Mouse (Mus musculus): ENCODE data around the gene Acot3. TPM values are rescaled to one million over a fixed set of nuclear protein-coding genes. Genes with fewer than 3 reads are reported as not detected.
A peak's percentile ranks its signal among the peaks of the same experiment; 100 is the strongest.
"Not testable (repeated sequence)": the region's sequence is repeated elsewhere in the genome, so short reads cannot be mapped to it uniquely, and the experiment has no call there.

The Acot3 gene
- polyA plus RNA-seq, 1 experiment from 2014 or later: 0.49 TPM

DNA sequence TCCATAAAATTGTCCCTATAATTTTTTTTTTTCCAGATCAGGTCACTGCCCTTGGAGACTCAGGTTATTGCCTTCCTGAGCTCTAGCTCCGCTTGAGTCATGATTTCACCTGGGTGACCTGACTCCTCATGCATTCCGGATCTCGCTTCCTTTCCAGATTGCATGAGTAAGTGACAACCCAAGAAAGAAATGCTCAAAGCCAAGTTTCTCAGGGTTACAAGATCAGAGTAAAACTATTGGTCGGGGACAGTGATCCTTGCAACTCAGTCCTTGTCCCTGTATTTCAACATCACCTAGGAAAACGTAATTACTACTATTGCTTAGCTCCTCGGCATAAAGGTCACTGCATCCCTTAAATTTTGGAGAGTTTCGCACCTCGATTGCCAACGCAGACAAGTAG is 17.0 kb downstream of the Acot3 start, which contains the start of gene Acot5:
Gene Acot5, plus strand, starts transcription at position 340 of the 400 bp plus-strand sequence.
- Histone ChIP-seq H3K27me3 (peaks cover 28% of the 10 kb centered on the region), H3K9ac (peak within 1 kb of the TSS; percentile 15; the same call in 1 of the 2 replicates), H3K4me3 (peak within 1 kb of the TSS; percentile 40), H3K4me2 (replicated peaks) (peak within 1 kb of the TSS; percentile 69), H3K9me3 (no peaks in the 10 kb centered on the region), H3K27ac (no peak within 1 kb of the TSS), H3K36me3 (no peaks in the 10 kb centered on the region), H3K4me1 (no peaks in the 10 kb centered on the region)
- WGBS: 54% methylated on average over 9 of the region's 9 CpGs
- no peak for ATAC-seq (ENCODE audit: insufficient number of reproducible peaks, insufficient read depth, low FRiP score, low TSS enrichment)

GRCm38 (mm10) chr12:84069582-84069981 is 17.6 kb downstream of the Acot3 start:
- H3K27me3 ChIP-seq: peaks cover 28% of the 10 kb centered on the region
- not testable (repeated sequence) for H3K36me3 ChIP-seq; H3K4me1 ChIP-seq; H3K27ac ChIP-seq; H3K9me3 ChIP-seq; ATAC-seq (ENCODE audit: insufficient number of reproducible peaks, insufficient read depth, low FRiP score, low TSS enrichment)
- peak overlapping the region; percentile 40 for H3K4me3 ChIP-seq
- peak overlapping the region; percentile 15; the same call in 1 of the 2 replicates for H3K9ac ChIP-seq
- peak overlapping the region; percentile 69 for H3K4me2 ChIP-seq (replicated peaks)
- WGBS: 2% methylated on average over 49 of the region's 52 CpGs

DNA sequence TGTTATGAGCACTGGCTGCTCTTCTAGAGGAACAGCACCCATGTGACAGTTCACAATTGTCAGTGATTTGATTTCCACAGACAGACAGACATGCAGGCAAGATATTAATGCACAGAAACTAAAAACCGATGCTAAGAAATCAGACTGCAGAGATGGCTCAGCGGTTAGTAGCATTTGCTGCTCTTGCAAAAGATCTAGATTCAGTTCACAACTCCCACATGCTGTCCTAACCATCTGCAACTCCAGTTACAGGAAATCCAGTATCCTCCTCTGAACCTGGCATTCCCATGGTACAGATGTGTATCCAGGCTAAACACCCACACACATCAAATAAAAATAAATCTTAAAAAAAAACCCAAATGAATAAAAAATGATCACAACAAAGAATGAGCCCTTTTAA is 19.8 kb downstream of the Acot3 start:
- Histone ChIP-seq H3K36me3 (no peaks in the 10 kb centered on the region), H3K4me3 (no peak overlapping the region), H3K4me1 (no peaks in the 10 kb centered on the region), H3K9me3 (no peaks in the 10 kb centered on the region), H3K9ac (no peak overlapping the region), H3K4me2 (replicated peaks) (no peak overlapping the region), H3K27ac (no peak overlapping the region), H3K27me3 (peaks cover 28% of the 10 kb centered on the region)
- ATAC-seq (ENCODE audit: insufficient number of reproducible peaks, insufficient read depth, low FRiP score, low TSS enrichment): no peak
- WGBS: 87% methylated on average over 2 of the region's 2 CpGs

DNA sequence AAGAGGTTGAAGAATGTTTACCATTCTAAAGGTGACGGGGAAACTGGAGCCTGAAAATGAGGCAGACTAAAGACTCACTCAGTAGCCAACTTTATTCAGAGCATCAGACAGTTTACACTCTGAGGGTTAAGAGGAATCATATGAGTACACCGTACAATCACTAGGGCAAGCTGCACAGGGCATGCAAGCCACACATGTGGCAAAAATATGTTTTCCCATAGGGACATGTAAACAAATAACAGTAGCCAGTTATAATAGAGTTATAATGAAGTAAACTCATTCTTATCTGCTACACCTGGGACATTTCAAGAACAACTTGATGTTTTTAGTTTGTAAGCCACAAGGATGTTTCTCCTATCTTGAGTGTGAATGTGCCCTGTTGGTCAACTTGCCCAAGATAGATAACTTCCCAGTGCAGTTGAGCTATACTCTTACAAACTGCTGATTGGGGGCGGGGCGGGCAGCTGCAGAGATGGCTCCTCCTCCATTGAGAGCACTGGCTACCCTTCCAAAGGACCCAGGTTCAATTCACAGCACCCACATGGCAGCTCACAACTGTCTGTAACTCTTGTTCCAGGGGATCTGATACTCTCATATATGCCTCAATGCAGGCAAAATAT is 25.5 kb downstream of the Acot3 start:
- no peak overlapping the region for H3K9ac ChIP-seq
- WGBS: 83% methylated on average over 4 of the region's 4 CpGs
- no peak overlapping the region for H3K4me3 ChIP-seq
- no peak overlapping the region for H3K27ac ChIP-seq
- no peak for ATAC-seq (ENCODE audit: insufficient number of reproducible peaks, insufficient read depth, low FRiP score, low TSS enrichment)
- no peaks in the 10 kb centered on the region for H3K27me3 ChIP-seq
- H3K36me3 ChIP-seq: no peaks in the 10 kb centered on the region
- H3K9me3 ChIP-seq: no peaks in the 10 kb centered on the region
- no peak overlapping the region for H3K4me2 ChIP-seq (replicated peaks)
- H3K4me1 ChIP-seq: no peaks in the 10 kb centered on the region

- H3K9ac ChIP-seq: no peak overlapping the region
- H3K4me1 ChIP-seq: no peaks in the 10 kb centered on the region
- no peak overlapping the region for H3K4me3 ChIP-seq
- H3K4me2 ChIP-seq (replicated peaks): no peak overlapping the region
- ATAC-seq (ENCODE audit: insufficient number of reproducible peaks, insufficient read depth, low FRiP score, low TSS enrichment): no peak
- H3K27me3 ChIP-seq: no peaks in the 10 kb centered on the region
- WGBS: 81% methylated on average over 2 of the region's 2 CpGs
- H3K36me3 ChIP-seq: no peaks in the 10 kb centered on the region
- H3K9me3 ChIP-seq: no peaks in the 10 kb centered on the region
- no peak overlapping the region for H3K27ac ChIP-seq
Observed at GRCm38 (mm10) chr12:84083842-84084241, 31.9 kb downstream of the Acot3 start.

GRCm38 (mm10) chr12:84084581-84084980 is 32.6 kb downstream of the Acot3 start:
- ATAC-seq (ENCODE audit: insufficient number of reproducible peaks, insufficient read depth, low FRiP score, low TSS enrichment): no peak
- Histone ChIP-seq H3K36me3 (no peaks in the 10 kb centered on the region), H3K27ac (no peak overlapping the region), H3K9ac (no peak overlapping the region), H3K9me3 (no peaks in the 10 kb centered on the region), H3K4me3 (no peak overlapping the region), H3K4me2 (replicated peaks) (no peak overlapping the region), H3K27me3 (no peaks in the 10 kb centered on the region), H3K4me1 (no peaks in the 10 kb centered on the region)
- 85% methylated on average over 4 of the region's 4 CpGs for WGBS

GRCm38 (mm10) chr12:84094666-84095065 is 42.7 kb downstream of the Acot3 start:
- not testable (repeated sequence) for H3K4me3 ChIP-seq; H3K9ac ChIP-seq; ATAC-seq (ENCODE audit: insufficient number of reproducible peaks, insufficient read depth, low FRiP score, low TSS enrichment); H3K4me2 ChIP-seq (replicated peaks); H3K27me3 ChIP-seq; H3K4me1 ChIP-seq; H3K27ac ChIP-seq; H3K36me3 ChIP-seq
- 91% methylated on average over 5 of the region's 5 CpGs for WGBS
- H3K9me3 ChIP-seq: peaks cover 15% of the 10 kb centered on the region; the same call in 1 of the 2 replicates

DNA sequence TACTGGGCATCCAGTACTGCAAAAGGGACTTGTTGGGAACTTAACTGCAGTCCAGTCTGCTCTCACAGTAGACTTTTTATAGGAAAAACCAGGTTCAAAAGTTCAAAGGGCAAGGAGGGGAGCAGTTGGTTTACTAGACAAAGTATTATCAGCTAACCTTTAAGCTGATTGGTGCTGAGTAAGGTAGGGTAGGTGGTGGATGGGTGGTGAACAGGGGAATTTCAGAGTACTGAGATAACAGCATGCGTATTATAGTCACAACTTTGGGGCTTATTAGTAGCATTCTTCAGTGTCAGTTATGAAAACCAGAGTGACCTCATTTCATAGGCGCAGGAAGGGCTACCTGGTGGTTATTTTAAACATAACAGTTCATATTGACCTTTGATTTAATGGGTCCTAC is 47.7 kb downstream of the Acot3 start:
- Histone ChIP-seq H3K4me1 (no peaks in the 10 kb centered on the region), H3K4me2 (replicated peaks) (no peak overlapping the region), H3K27ac (no peak overlapping the region), H3K4me3 (no peak overlapping the region), H3K9ac (no peak overlapping the region), H3K36me3 (no peaks in the 10 kb centered on the region), H3K27me3 (no peaks in the 10 kb centered on the region), H3K9me3 (peaks cover 4% of the 10 kb centered on the region; the same call in 1 of the 2 replicates)
- 93% methylated on average over 2 of the region's 2 CpGs for WGBS
- no peak for ATAC-seq (ENCODE audit: insufficient number of reproducible peaks, insufficient read depth, low FRiP score, low TSS enrichment)

DNA sequence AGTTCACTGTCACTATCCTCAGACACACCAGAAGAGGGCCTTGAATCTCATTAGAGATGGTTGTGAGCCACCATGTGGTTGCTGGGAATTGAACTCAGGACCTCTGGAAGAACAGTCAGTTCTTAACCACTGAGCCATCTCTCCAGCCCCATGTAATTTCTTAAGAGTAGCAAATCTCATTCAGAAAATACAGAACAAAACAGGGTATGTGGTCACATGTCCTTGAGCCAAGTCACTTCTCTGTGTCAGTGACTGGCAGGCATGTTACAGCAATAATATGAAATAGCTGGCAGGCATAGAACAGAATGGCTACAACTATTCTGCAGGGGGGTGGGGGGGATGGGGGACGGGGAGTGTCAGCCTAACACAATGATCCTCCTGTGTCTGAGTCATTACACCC is 48.1 kb downstream of the Acot3 start:
- H3K9ac ChIP-seq: no peak overlapping the region
- 47% methylated on average over 1 of the region's 1 CpGs for WGBS
- no peak for ATAC-seq (ENCODE audit: insufficient number of reproducible peaks, insufficient read depth, low FRiP score, low TSS enrichment)
- no peaks in the 10 kb centered on the region for H3K4me1 ChIP-seq
- peaks cover 4% of the 10 kb centered on the region; the same call in 1 of the 2 replicates for H3K9me3 ChIP-seq
- peak overlapping the region; percentile 71 for H3K4me2 ChIP-seq (replicated peaks)
- no peaks in the 10 kb centered on the region for H3K36me3 ChIP-seq
- H3K4me3 ChIP-seq: peak overlapping the region; percentile 55; the same call in 1 of the 2 replicates
- H3K27ac ChIP-seq: no peak overlapping the region
- no peaks in the 10 kb centered on the region for H3K27me3 ChIP-seq

DNA sequence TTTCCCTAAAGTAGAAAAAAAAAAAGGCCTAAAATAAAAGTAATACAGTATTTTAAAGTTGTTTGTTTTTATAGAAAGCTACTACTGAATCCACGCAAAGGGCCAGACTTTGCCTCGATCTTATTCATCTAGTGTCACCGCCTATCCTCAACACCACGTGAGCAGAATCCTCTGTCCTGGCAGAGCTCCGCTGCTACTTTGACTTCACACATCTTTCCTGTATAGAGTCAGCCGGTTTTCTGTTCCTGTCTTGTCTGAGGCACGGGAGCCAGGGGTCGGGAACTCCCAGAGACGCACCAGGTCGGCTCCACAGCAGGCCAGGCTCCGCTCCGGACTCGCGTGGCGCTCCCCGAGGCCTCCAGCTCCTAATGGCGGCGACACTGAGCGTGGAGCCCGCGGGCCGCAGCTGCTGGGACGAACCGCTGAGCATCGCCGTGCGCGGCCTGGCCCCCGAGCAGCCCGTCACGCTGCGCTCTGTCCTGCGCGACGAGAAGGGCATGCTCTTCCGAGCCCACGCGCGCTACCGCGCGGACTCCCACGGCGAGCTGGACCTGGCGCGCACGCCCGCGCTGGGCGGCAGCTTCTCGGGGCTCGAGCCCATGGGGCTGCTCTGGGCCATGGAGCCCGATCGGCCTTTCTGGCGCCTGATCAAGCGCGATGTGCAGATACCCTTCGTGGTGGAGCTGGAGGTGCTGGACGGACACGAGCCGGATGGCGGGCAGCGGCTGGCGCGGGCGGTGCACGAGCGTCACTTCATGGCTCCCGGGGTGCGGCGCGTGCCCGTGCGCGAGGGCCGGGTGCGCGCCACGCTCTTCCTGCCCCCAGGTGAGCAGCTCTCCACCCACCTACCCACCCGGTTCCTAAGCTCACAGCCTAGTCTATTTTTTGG is 48.9 kb downstream of the Acot3 start, which contains the start of gene Acot6:
Gene Acot6, plus strand, starts transcription at position 51 of the 889 bp plus-strand sequence.
- H3K4me1 ChIP-seq, H3K27me3 ChIP-seq, H3K27ac ChIP-seq, H3K9me3 ChIP-seq, H3K36me3 ChIP-seq: not testable (repeated sequence)
- ATAC-seq (ENCODE audit: insufficient number of reproducible peaks, insufficient read depth, low FRiP score, low TSS enrichment): 0 out of 2 replicates have a peak, but pooled peaks have one; percentile 35
- H3K4me3 ChIP-seq: peak within 1 kb of the TSS; percentile 55
- H3K4me2 ChIP-seq (replicated peaks): peak within 1 kb of the TSS; percentile 71
- H3K9ac ChIP-seq: peak within 1 kb of the TSS; percentile 68
- under 1% methylated on average over 78 of the region's 80 CpGs for WGBS

DNA sequence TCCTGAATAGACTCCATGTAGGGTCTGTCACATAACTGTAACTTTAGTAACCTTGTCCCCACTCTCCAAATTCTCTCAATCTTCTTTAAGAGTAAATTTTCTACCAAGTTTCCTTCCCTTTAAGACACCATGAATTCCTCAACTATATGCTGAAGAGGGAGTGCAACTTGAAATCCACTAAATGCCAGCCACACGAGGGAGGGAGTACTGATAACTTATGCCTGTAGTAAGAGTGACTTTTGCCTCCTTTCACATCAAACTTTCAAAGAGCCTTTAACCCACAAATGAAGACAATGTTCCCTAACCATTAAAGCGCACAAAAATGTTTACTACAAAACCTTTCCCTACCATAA is 49.5 kb downstream of the Acot3 start:
- Histone ChIP-seq H3K4me1 (no peaks in the 10 kb centered on the region), H3K9me3 (no peaks in the 10 kb centered on the region), H3K27me3 (no peaks in the 10 kb centered on the region), H3K27ac (no peak overlapping the region), H3K36me3 (no peaks in the 10 kb centered on the region), H3K9ac (0 out of 2 replicates have a peak overlapping the region, but pooled peaks have one; percentile 68), H3K4me2 (replicated peaks) (peak overlapping the region; percentile 71), H3K4me3 (peak overlapping the region; percentile 55)
- ATAC-seq (ENCODE audit: insufficient number of reproducible peaks, insufficient read depth, low FRiP score, low TSS enrichment): no peak
- WGBS: 55% methylated on average over 2 of the region's 2 CpGs

- no peaks in the 10 kb centered on the region for H3K27me3 ChIP-seq
- no peak overlapping the region for H3K4me2 ChIP-seq (replicated peaks)
- H3K9ac ChIP-seq: no peak overlapping the region
- 72% methylated on average over 3 of the region's 3 CpGs for WGBS
- no peak overlapping the region for H3K27ac ChIP-seq
- H3K36me3 ChIP-seq: no peaks in the 10 kb centered on the region
- no peaks in the 10 kb centered on the region for H3K9me3 ChIP-seq
- H3K4me1 ChIP-seq: no peaks in the 10 kb centered on the region
- no peak for ATAC-seq (ENCODE audit: insufficient number of reproducible peaks, insufficient read depth, low FRiP score, low TSS enrichment)
- no peak overlapping the region for H3K4me3 ChIP-seq
Observed at GRCm38 (mm10) chr12:84107012-84107411, 55.1 kb downstream of the Acot3 start.

All from embryonic facial prominence, embryonic 12.5 days (tissue).